Mouse (Mus musculus): Measurements from ENCODE around the gene Snx30. TPM values are rescaled to one million over a fixed set of nuclear protein-coding genes. Genes with fewer than 3 reads are reported as not detected.
A peak's percentile ranks its signal among the peaks of the same experiment; 100 is the strongest.

Gene Snx30
- total and polyA plus RNA-seq, 2 experiments: 1.6 to 4.1 TPM

DNA sequence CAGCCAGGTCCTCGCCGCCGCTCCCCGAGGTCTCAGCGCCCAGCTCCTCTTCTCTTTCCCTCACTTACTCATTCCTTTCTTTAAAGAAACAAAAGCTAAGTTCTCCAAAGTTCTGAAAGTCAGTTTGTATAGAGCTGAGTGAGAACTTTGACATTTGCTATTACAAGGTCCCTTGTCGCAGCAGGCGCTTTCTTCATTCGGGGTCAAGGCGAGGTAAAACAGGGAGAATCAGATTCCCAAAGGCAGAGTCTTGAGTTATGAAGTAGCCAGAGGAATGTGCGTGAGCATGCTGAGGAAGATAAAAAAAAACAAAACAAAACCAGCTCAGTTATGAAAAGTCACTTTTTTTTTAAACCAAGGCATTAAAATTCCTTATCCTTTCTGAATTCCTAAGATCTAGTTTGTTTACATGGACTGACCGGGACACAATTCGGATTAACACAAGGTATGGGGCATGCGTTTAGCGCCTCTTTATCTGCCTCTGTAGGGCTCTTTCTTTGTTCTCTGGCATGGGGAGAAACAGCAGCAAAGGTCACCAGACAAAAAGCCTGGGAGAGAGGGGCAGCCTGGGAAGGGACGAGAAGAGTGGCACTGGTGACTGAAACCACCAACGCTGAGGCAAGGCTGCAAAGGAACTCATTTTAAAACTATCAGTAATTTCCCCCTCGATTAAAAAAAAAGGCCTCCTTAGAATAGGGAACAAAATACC, 33.3 kb upstream of the Snx30 start:
- no peaks in the 10 kb centered on the region for H3K4me1 ChIP-seq (ENCODE audit: control insufficient read depth, insufficient read depth, low read length)
- H3K36me3 ChIP-seq (ENCODE audit: control insufficient read depth, insufficient read depth, low read length): peaks cover 26% of the 10 kb centered on the region
- 88% methylated on average over 17 of the region's 17 CpGs for WGBS
- no peak for TF ChIP-seq CTCF (IDR thresholded peaks at IDR 0.05; ENCODE audit: low read depth, low read length)
- no peaks in the 10 kb centered on the region; the same call in 1 of the 2 replicates for H3K79me2 ChIP-seq (ENCODE audit: control insufficient read depth, insufficient read depth, low read length)
- H3K4me3 ChIP-seq (ENCODE audit: insufficient read depth, low read depth, low read length): no peak overlapping the region
- no peak overlapping the region for H3K9ac ChIP-seq (ENCODE audit: low read depth, low read length)
- H3K27ac ChIP-seq (replicated peaks; ENCODE audit: insufficient read depth, low read depth, low read length): no peak overlapping the region
- no peaks in the 10 kb centered on the region for H3K27me3 ChIP-seq (ENCODE audit: control insufficient read depth, insufficient read depth, low read length)
- no peak for DNase-seq (ENCODE audit: extremely low read depth, low read depth, low spot score)

- peaks cover 8% of the 10 kb centered on the region for H3K79me2 ChIP-seq (ENCODE audit: control insufficient read depth, insufficient read depth, low read length)
- H3K4me1 ChIP-seq (ENCODE audit: control insufficient read depth, insufficient read depth, low read length): peaks cover 2% of the 10 kb centered on the region
- no peak overlapping the region for H3K9ac ChIP-seq (ENCODE audit: low read depth, low read length)
- DNase-seq (ENCODE audit: extremely low read depth, low read depth, low spot score): no peak
- peaks cover 12% of the 10 kb centered on the region for H3K36me3 ChIP-seq (ENCODE audit: control insufficient read depth, insufficient read depth, low read length)
- 63% methylated on average over 3 of the region's 3 CpGs for WGBS
- H3K27me3 ChIP-seq (ENCODE audit: control insufficient read depth, insufficient read depth, low read length): no peaks in the 10 kb centered on the region
- no peak overlapping the region for H3K27ac ChIP-seq (replicated peaks; ENCODE audit: insufficient read depth, low read depth, low read length)
- H3K4me3 ChIP-seq (ENCODE audit: insufficient read depth, low read depth, low read length): no peak overlapping the region
- TF ChIP-seq POLR2A (IDR thresholded peaks at IDR 0.05; ENCODE audit: extremely low read depth, insufficient read depth, low read length) (no peak), CTCF (IDR thresholded peaks at IDR 0.05; ENCODE audit: low read depth, low read length) (no peak)
Observed at GRCm38 (mm10) chr4:59777828-59778227, 27.8 kb upstream of the Snx30 start.

- H3K79me2 ChIP-seq (ENCODE audit: control insufficient read depth, insufficient read depth, low read length): peaks cover 15% of the 10 kb centered on the region
- H3K4me1 ChIP-seq (ENCODE audit: control insufficient read depth, insufficient read depth, low read length): peaks cover 6% of the 10 kb centered on the region
- H3K36me3 ChIP-seq (ENCODE audit: control insufficient read depth, insufficient read depth, low read length): peaks cover 1% of the 10 kb centered on the region; the same call in 1 of the 2 replicates
- H3K27me3 ChIP-seq (ENCODE audit: control insufficient read depth, insufficient read depth, low read length): no peaks in the 10 kb centered on the region
- WGBS: 2% methylated on average over 1 of the region's 1 CpGs
- no peak for TF ChIP-seq CTCF (IDR thresholded peaks at IDR 0.05; ENCODE audit: low read depth, low read length)
- TF ChIP-seq POLR2A (IDR thresholded peaks at IDR 0.05; ENCODE audit: extremely low read depth, insufficient read depth, low read length): no peak
- no peak for DNase-seq (ENCODE audit: extremely low read depth, low read depth, low spot score)
- no peak overlapping the region for H3K27ac ChIP-seq (replicated peaks; ENCODE audit: insufficient read depth, low read depth, low read length)
- H3K4me3 ChIP-seq (ENCODE audit: insufficient read depth, low read depth, low read length): no peak overlapping the region
- H3K9ac ChIP-seq (ENCODE audit: low read depth, low read length): no peak overlapping the region
Observed at GRCm38 (mm10) chr4:59780568-59780967, 25.1 kb upstream of the Snx30 start.

GRCm38 (mm10) chr4:59782853-59783684, 22.6 kb upstream of the Snx30 start:
- under 1% methylated on average over 47 of the region's 47 CpGs for WGBS
- peaks cover 15% of the 10 kb centered on the region for H3K79me2 ChIP-seq (ENCODE audit: control insufficient read depth, insufficient read depth, low read length)
- no peak overlapping the region for H3K27ac ChIP-seq (replicated peaks; ENCODE audit: insufficient read depth, low read depth, low read length)
- peaks cover 6% of the 10 kb centered on the region for H3K4me1 ChIP-seq (ENCODE audit: control insufficient read depth, insufficient read depth, low read length)
- peak overlapping the region; percentile 88 for H3K4me3 ChIP-seq (ENCODE audit: insufficient read depth, low read depth, low read length)
- no peak for TF ChIP-seq CTCF (IDR thresholded peaks at IDR 0.05; ENCODE audit: low read depth, low read length)
- no peak for TF ChIP-seq POLR2A (IDR thresholded peaks at IDR 0.05; ENCODE audit: extremely low read depth, insufficient read depth, low read length)
- no peaks in the 10 kb centered on the region for H3K36me3 ChIP-seq (ENCODE audit: control insufficient read depth, insufficient read depth, low read length)
- no peak for DNase-seq (ENCODE audit: extremely low read depth, low read depth, low spot score)
- H3K27me3 ChIP-seq (ENCODE audit: control insufficient read depth, insufficient read depth, low read length): no peaks in the 10 kb centered on the region
- H3K9ac ChIP-seq (ENCODE audit: low read depth, low read length): peak overlapping the region; percentile 78

DNA sequence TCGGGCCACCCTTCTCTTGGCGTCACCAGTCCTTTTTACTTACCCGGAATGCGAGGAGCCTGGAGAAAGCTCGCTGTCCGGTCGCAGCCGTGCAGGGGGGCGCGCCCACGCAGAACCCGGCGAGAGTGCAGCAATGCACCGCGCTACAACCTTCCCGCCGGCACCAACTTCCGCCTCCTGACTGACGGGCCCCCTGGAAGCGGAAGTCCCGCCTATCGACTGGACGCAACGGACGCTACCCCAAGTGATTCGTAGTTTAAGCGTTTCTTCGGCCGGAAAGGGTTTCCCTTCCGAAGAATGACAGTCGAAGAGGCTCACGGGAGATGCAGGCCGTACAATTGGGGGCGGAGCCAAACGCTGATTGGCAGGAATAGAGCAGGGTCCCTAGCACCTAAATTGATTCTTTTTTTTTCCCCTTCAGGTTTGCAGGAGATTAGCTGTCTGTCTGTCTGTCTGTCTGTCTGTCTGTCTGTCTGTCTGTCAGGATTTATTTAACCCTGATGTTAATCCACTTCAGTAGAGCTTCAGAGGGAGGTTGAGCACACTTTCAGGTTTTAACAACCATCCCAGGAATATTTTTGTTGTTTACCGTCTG, 21.9 kb upstream of the Snx30 start:
- H3K4me1 ChIP-seq (ENCODE audit: control insufficient read depth, insufficient read depth, low read length): peaks cover 6% of the 10 kb centered on the region
- H3K27ac ChIP-seq (replicated peaks; ENCODE audit: insufficient read depth, low read depth, low read length): no peak overlapping the region
- peak; percentile 31; the same call in 1 of the 2 replicates for TF ChIP-seq POLR2A (IDR thresholded peaks at IDR 0.05; ENCODE audit: extremely low read depth, insufficient read depth, low read length)
- TF ChIP-seq CTCF (IDR thresholded peaks at IDR 0.05; ENCODE audit: low read depth, low read length): no peak
- peak overlapping the region; percentile 88 for H3K4me3 ChIP-seq (ENCODE audit: insufficient read depth, low read depth, low read length)
- under 1% methylated on average over 36 of the region's 36 CpGs for WGBS
- no peaks in the 10 kb centered on the region for H3K27me3 ChIP-seq (ENCODE audit: control insufficient read depth, insufficient read depth, low read length)
- H3K9ac ChIP-seq (ENCODE audit: low read depth, low read length): peak overlapping the region; percentile 78
- H3K79me2 ChIP-seq (ENCODE audit: control insufficient read depth, insufficient read depth, low read length): peaks cover 15% of the 10 kb centered on the region
- no peaks in the 10 kb centered on the region for H3K36me3 ChIP-seq (ENCODE audit: control insufficient read depth, insufficient read depth, low read length)
- DNase-seq (ENCODE audit: extremely low read depth, low read depth, low spot score): peak; percentile 93

Data from liver, adult 2 months (tissue).